Mouse (Mus musculus) gastrocnemius, postnatal 25 days (tissue): Measurements from ENCODE around the gene Tmem164. TPM values are rescaled to one million over a fixed set of nuclear protein-coding genes. Genes with fewer than 3 reads are reported as not detected.

Experiments
- DNase-seq: peaks from one replicate; pipeline ENCODE4 v3.0.0; 2022
- microRNA-seq, 2 experiments: library from miRNA; unstranded; fragments of <30 nt; microRNA quantifications; one replicate each; pipeline ENCODE4 v1.2.0; 2021; ENCODE audit warnings: borderline replicate concordance in 2 of 2
- total RNA-seq, 2 experiments: library from RNA; stranded (reverse); gene quantifications; 1 replicate in 1 of 2; 2 replicates in 1 of 2; pipeline ENCODE4 v1.2.3; 2021

Tmem164 gene
- total RNA-seq, 2 experiments from 2014 or later: 2.8 to 4.0 TPM

GRCm38 (mm10) chrX:142829866-142830470, 148.8 kb downstream of the Tmem164 start:
- DNase-seq: no peak

- no peak for DNase-seq
Measured at GRCm38 (mm10) chrX:142830572-142830971, 149.4 kb downstream of the Tmem164 start.

GRCm38 (mm10) chrX:142832221-142832620, 151.0 kb downstream of the Tmem164 start:
- no peak for DNase-seq

GRCm38 (mm10) chrX:142833164-142833796, 152.1 kb downstream of the Tmem164 start:
- DNase-seq: no peak

- DNase-seq: no peak
Measured at GRCm38 (mm10) chrX:142834807-142835206, 153.6 kb downstream of the Tmem164 start.

GRCm38 (mm10) chrX:142836399-142836798, 155.2 kb downstream of the Tmem164 start:
- DNase-seq: no peak

GRCm38 (mm10) chrX:142837316-142837715, 156.1 kb downstream of the Tmem164 start:
- DNase-seq: peak; percentile 3

- DNase-seq: no peak
Measured at GRCm38 (mm10) chrX:142838841-142839240, 157.6 kb downstream of the Tmem164 start.

GRCm38 (mm10) chrX:142839411-142839810, 158.2 kb downstream of the Tmem164 start:
- DNase-seq: no peak

GRCm38 (mm10) chrX:142841916-142842315, 160.7 kb downstream of the Tmem164 start:
- no peak for DNase-seq

GRCm38 (mm10) chrX:142846266-142846665, 165.1 kb downstream of the Tmem164 start:
- no peak for DNase-seq

- DNase-seq: no peak
Measured at GRCm38 (mm10) chrX:142848032-142848431, 166.8 kb downstream of the Tmem164 start.

GRCm38 (mm10) chrX:142869844-142870243, 188.6 kb downstream of the Tmem164 start:
- DNase-seq: no peak

- no peak for DNase-seq
Measured at GRCm38 (mm10) chrX:142882255-142882654, 201.0 kb downstream of the Tmem164 start.

- no peak for DNase-seq
Measured at GRCm38 (mm10) chrX:142883593-142883992, 202.4 kb downstream of the Tmem164 start.

- no peak for DNase-seq
Measured at GRCm38 (mm10) chrX:142885962-142886361, 204.8 kb downstream of the Tmem164 start.

Small RNA genes within 50 kb of the gene (microRNA-seq; reads per million reads assigned to microRNA genes)
- gene Mir652: 1,932 to 2,104 reads per million in 2 experiments
